Mouse (Mus musculus): ENCODE measurements around the gene Gpr1. TPM values are rescaled to one million over a fixed set of nuclear protein-coding genes. Genes with fewer than 3 reads are reported as not detected.

Gpr1 gene
- polyA plus RNA-seq, 1 experiment from 2014 or later, result 0.88 TPM

GRCm38 (mm10) chr1:63134530-63134929, 79.8 kb downstream of the Gpr1 start:
- Histone ChIP-seq H3K27me3 (ENCODE audit: control insufficient read depth, insufficient read depth, low read depth, low read length) (no peaks in the 10 kb centered on the region), H3K9me3 (replicated peaks; ENCODE audit: control insufficient read depth, low read length, poor library complexity, severe bottlenecking) (no peaks in the 10 kb centered on the region), H3K4me1 (ENCODE audit: control insufficient read depth, insufficient read depth, low read length) (peaks cover 5% of the 10 kb centered on the region; the same call in 1 of the 2 replicates), H3K4me3 (ENCODE audit: low read depth, low read length) (no peak overlapping the region), H3K9ac (ENCODE audit: low read depth, low read length) (no peak overlapping the region), H3K4me2 (ENCODE audit: low read length) (no peak overlapping the region), H3K36me3 (ENCODE audit: control insufficient read depth, insufficient read depth, low read length) (peaks cover 6% of the 10 kb centered on the region; the same call in 1 of the 2 replicates), H3K27ac (ENCODE audit: low read length) (no peak overlapping the region)
- 82% methylated on average over 3 of the region's 3 CpGs for WGBS
- no peak for ATAC-seq

Small RNA genes lying within 50 kb of the gene (microRNA-seq; reads per million reads assigned to microRNA genes)
- gene Gm24557 (not detected), gene Gm27512 (not detected)

Other genes with a start within 250 kb of the Gpr1 start
- 8.9 and 9.6 TPM in 2 replicates for gene Ino80d, start 99.9 kb downstream of the Gpr1 start, polyA plus RNA-seq (2015; fragmentation: Nextera tagmentation; extraction: Ambion mirVana)
- 433 and 447 TPM in 2 replicates for gene Eef1b2, start 37.7 kb downstream of the Gpr1 start, polyA plus RNA-seq (2015; fragmentation: Nextera tagmentation; extraction: Ambion mirVana)
- 137 and 143 TPM in 2 replicates for gene Ndufs1, start 37.7 kb downstream of the Gpr1 start, polyA plus RNA-seq (2015; fragmentation: Nextera tagmentation; extraction: Ambion mirVana)
- gene Zdbf2, start 58.7 kb upstream of the Gpr1 start, polyA plus RNA-seq (2015; fragmentation: Nextera tagmentation; extraction: Ambion mirVana), result 35.4 and 50.3 TPM in 2 replicates
- gene Adam23, start 231.3 kb upstream of the Gpr1 start, polyA plus RNA-seq (2015; fragmentation: Nextera tagmentation; extraction: Ambion mirVana), result 13.7 and 14.7 TPM in 2 replicates

Measured in midbrain, embryonic 16.5 days (tissue).